Mouse (Mus musculus) heart, embryonic 13.5 days (tissue): ENCODE results near the gene Mis18a. TPM values are rescaled to one million over a fixed set of nuclear protein-coding genes. Genes with fewer than 3 reads are reported as not detected.

Experiments
- ATAC-seq: fragments of 200-750 bp; cut with Nextera tagmentation; 2 replicates; pipeline ENCODE4 v1.8.0; 2017; ENCODE audit warnings: moderate TSS enrichment; ENCODE audit not compliant: insufficient number of reproducible peaks, low FRiP score, low TSS enrichment; ENCODE audit errors: extremely low read depth
- H3K27ac ChIP-seq: fragments of 300-500 bp; sonication (generic); replicated peaks from 2 replicates; pipeline ENCODE4 v1.5.1; 2015; ENCODE audit warnings: moderate library complexity, mild to moderate bottlenecking, inconsistent platforms
- H3K27me3 ChIP-seq: fragments of 300-500 bp; sonication (generic); replicated peaks from 2 replicates; pipeline ENCODE4 v1.6.1; 2015; ENCODE audit warnings: mild to moderate bottlenecking, inconsistent platforms
- H3K36me3 ChIP-seq: fragments of 300-500 bp; sonication (generic); 2 replicates; pipeline ENCODE4 v1.6.1; 2015; ENCODE audit warnings: mild to moderate bottlenecking, inconsistent platforms
- H3K4me1 ChIP-seq: fragments of 300-500 bp; sonication (generic); 2 replicates; pipeline ENCODE4 v1.6.1; 2015; ENCODE audit warnings: inconsistent platforms
- H3K4me2 ChIP-seq: fragments of 300-500 bp; sonication (generic); 2 replicates; pipeline ENCODE4 v1.6.1; 2015; ENCODE audit warnings: inconsistent platforms, mild to moderate bottlenecking, moderate library complexity
- H3K4me3 ChIP-seq: fragments of 300-500 bp; sonication (generic); 2 replicates; pipeline ENCODE4 v1.5.1; 2015; ENCODE audit warnings: moderate library complexity, mild to moderate bottlenecking, inconsistent platforms
- H3K9ac ChIP-seq: fragments of 300-500 bp; sonication (generic); 2 replicates; pipeline ENCODE4 v1.6.1; 2015; ENCODE audit warnings: inconsistent platforms, mild to moderate bottlenecking, moderate library complexity
- H3K9me3 ChIP-seq: fragments of 300-500 bp; sonication (generic); 2 replicates; pipeline ENCODE4 v1.6.1; 2016; ENCODE audit warnings: inconsistent platforms
- WGBS: fragments of 180-500 bp; shearing (Covaris S2); methylation state at CpG from one replicate; pipeline ENCODE4 v1.1.7; 2015; ENCODE audit warnings: mixed read lengths; 5-methylcytosine and 5-hydroxymethylcytosine counted together
- polyA plus RNA-seq: library from polyadenylated mRNA; unstranded; fragments of >200 nt; fragmentation: Nextera tagmentation; extraction: Ambion mirVana; gene quantifications from 2 replicates; pipeline ENCODE4 v1.2.1, GENCODE M21; 2015

The Mis18a gene
- polyA plus RNA-seq, 1 experiment from 2014 or later = 36.7 TPM

- no peaks in the 10 kb centered on the region for H3K36me3 ChIP-seq
- H3K4me2 ChIP-seq = peak within 1 kb of the TSS; percentile 67
- peak within 1 kb of the TSS; percentile 73 for H3K9ac ChIP-seq
- no peaks in the 10 kb centered on the region for H3K9me3 ChIP-seq
- peak; percentile 56 for ATAC-seq
- H3K4me1 ChIP-seq = peaks cover 37% of the 10 kb centered on the region
- H3K4me3 ChIP-seq = peak within 1 kb of the TSS; percentile 46
- 23% methylated on average over 26 of the region's 26 CpGs for WGBS
- H3K27ac ChIP-seq = peak within 1 kb of the TSS; percentile 73
- no peaks in the 10 kb centered on the region for H3K27me3 ChIP-seq
Measured at GRCm38 (mm10) chr16:90738092-90738956, 11.1 kb upstream of the Mis18a start, which contains the start of gene Mrap. Gene Mrap (plus strand): TSS chr16:90738207.

- 41% methylated on average over 10 of the region's 10 CpGs for WGBS
- Histone ChIP-seq H3K9me3 (no peaks in the 10 kb centered on the region), H3K36me3 (no peaks in the 10 kb centered on the region), H3K9ac (peak overlapping the region; percentile 51), H3K27ac (no peak overlapping the region), H3K4me2 (no peak overlapping the region), H3K4me3 (no peak overlapping the region), H3K4me1 (peaks cover 29% of the 10 kb centered on the region), H3K27me3 (no peaks in the 10 kb centered on the region)
- ATAC-seq = no peak
Measured at GRCm38 (mm10) chr16:90736672-90737270, 9.6 kb upstream of the Mis18a start.

- Histone ChIP-seq H3K36me3 (no peaks in the 10 kb centered on the region), H3K27ac (no peak overlapping the region), H3K4me3 (no peak overlapping the region), H3K27me3 (no peaks in the 10 kb centered on the region), H3K9me3 (peaks cover 6% of the 10 kb centered on the region; the same call in 1 of the 2 replicates), H3K4me1 (peaks cover 25% of the 10 kb centered on the region), H3K9ac (no peak overlapping the region), H3K4me2 (no peak overlapping the region)
- WGBS = 45% methylated on average over 4 of the region's 4 CpGs
- no peak for ATAC-seq
Measured at GRCm38 (mm10) chr16:90735611-90736010, 8.4 kb upstream of the Mis18a start.

GRCm38 (mm10) chr16:90726600-90727227 lies 490 bp downstream of the Mis18a start:
- no peaks in the 10 kb centered on the region for H3K27me3 ChIP-seq
- 4% methylated on average over 38 of the region's 38 CpGs for WGBS
- H3K9me3 ChIP-seq = peaks cover 6% of the 10 kb centered on the region; the same call in 1 of the 2 replicates
- peaks cover 15% of the 10 kb centered on the region for H3K4me1 ChIP-seq
- peak overlapping the region; percentile 97 for H3K4me2 ChIP-seq
- peaks cover 35% of the 10 kb centered on the region for H3K36me3 ChIP-seq
- H3K27ac ChIP-seq = 0 out of 2 replicates have a peak overlapping the region, but pooled peaks have one; percentile 28
- H3K9ac ChIP-seq = peak overlapping the region; percentile 91
- ATAC-seq = no peak; the same call in 1 of the 2 replicates
- H3K4me3 ChIP-seq = peak overlapping the region; percentile 92

- H3K4me1 ChIP-seq = peaks cover 15% of the 10 kb centered on the region
- no peak for ATAC-seq
- H3K36me3 ChIP-seq = peaks cover 60% of the 10 kb centered on the region
- H3K27ac ChIP-seq = no peak overlapping the region
- H3K4me2 ChIP-seq = no peak overlapping the region
- no peak overlapping the region for H3K4me3 ChIP-seq
- no peaks in the 10 kb centered on the region for H3K27me3 ChIP-seq
- no peaks in the 10 kb centered on the region for H3K9me3 ChIP-seq
- no peak overlapping the region for H3K9ac ChIP-seq
- 91% methylated on average over 4 of the region's 4 CpGs for WGBS
Measured at GRCm38 (mm10) chr16:90724051-90724450, 3.2 kb downstream of the Mis18a start.

GRCm38 (mm10) chr16:90710313-90710712 lies 16.9 kb downstream of the Mis18a start:
- Histone ChIP-seq H3K4me2 (peak overlapping the region; percentile 63), H3K27me3 (peaks cover 7% of the 10 kb centered on the region; the same call in 1 of the 2 replicates), H3K9me3 (no peaks in the 10 kb centered on the region), H3K36me3 (no peaks in the 10 kb centered on the region), H3K27ac (peak overlapping the region; percentile 51), H3K4me3 (peak overlapping the region; percentile 33), H3K9ac (peak overlapping the region; percentile 15), H3K4me1 (peaks cover 52% of the 10 kb centered on the region)
- WGBS = 70% methylated on average over 12 of the region's 12 CpGs
- no peak for ATAC-seq

- Histone ChIP-seq H3K4me3 (peak overlapping the region; percentile 33), H3K4me2 (peak overlapping the region; percentile 63), H3K36me3 (no peaks in the 10 kb centered on the region), H3K9ac (peak overlapping the region; percentile 15), H3K4me1 (peaks cover 57% of the 10 kb centered on the region), H3K27me3 (peaks cover 7% of the 10 kb centered on the region; the same call in 1 of the 2 replicates), H3K27ac (peak overlapping the region; percentile 51), H3K9me3 (no peaks in the 10 kb centered on the region)
- WGBS = 24% methylated on average over 17 of the region's 17 CpGs
- ATAC-seq = no peak
Measured at GRCm38 (mm10) chr16:90709711-90710289, 17.4 kb downstream of the Mis18a start.

- peak; percentile 55; the same call in 1 of the 2 replicates for ATAC-seq
- Histone ChIP-seq H3K4me1 (peaks cover 69% of the 10 kb centered on the region), H3K4me2 (peak overlapping the region; percentile 33), H3K9ac (no peak overlapping the region), H3K9me3 (no peaks in the 10 kb centered on the region), H3K36me3 (no peaks in the 10 kb centered on the region), H3K27me3 (no peaks in the 10 kb centered on the region), H3K4me3 (no peak overlapping the region), H3K27ac (peak overlapping the region; percentile 89)
- 0% methylated on average over 3 of the region's 3 CpGs for WGBS
Measured at GRCm38 (mm10) chr16:90706279-90706678, 20.9 kb downstream of the Mis18a start.

GRCm38 (mm10) chr16:90704161-90704825 lies 22.9 kb downstream of the Mis18a start:
- no peaks in the 10 kb centered on the region for H3K36me3 ChIP-seq
- H3K9ac ChIP-seq = no peak overlapping the region
- no peaks in the 10 kb centered on the region for H3K27me3 ChIP-seq
- H3K4me3 ChIP-seq = no peak overlapping the region
- H3K4me2 ChIP-seq = no peak overlapping the region
- H3K9me3 ChIP-seq = no peaks in the 10 kb centered on the region
- peaks cover 56% of the 10 kb centered on the region for H3K4me1 ChIP-seq
- H3K27ac ChIP-seq = no peak overlapping the region
- no peak for ATAC-seq
- WGBS = 51% methylated on average over 13 of the region's 13 CpGs

GRCm38 (mm10) chr16:90703646-90704045 lies 23.6 kb downstream of the Mis18a start:
- peaks cover 50% of the 10 kb centered on the region for H3K4me1 ChIP-seq
- no peak overlapping the region for H3K27ac ChIP-seq
- no peaks in the 10 kb centered on the region for H3K27me3 ChIP-seq

More at GRCm38 (mm10) chr16:90703646-90704045, 23.6 kb downstream of the Mis18a start:
- H3K9me3 ChIP-seq = no peaks in the 10 kb centered on the region
- no peak overlapping the region for H3K4me2 ChIP-seq
- no peak for ATAC-seq
- WGBS = 2% methylated on average over 1 of the region's 1 CpGs
- no peaks in the 10 kb centered on the region for H3K36me3 ChIP-seq
- H3K4me3 ChIP-seq = no peak overlapping the region
- no peak overlapping the region for H3K9ac ChIP-seq
